Mouse (Mus musculus) cerebellum, adult 9-11 months (tissue): ENCODE data around the gene Vmn1r217.
"Not testable (repeated sequence)": the region's sequence is repeated elsewhere in the genome, so short reads cannot be mapped to it uniquely, and the experiment has no call there.

Source experiments
- DNase-seq: peaks from one replicate; pipeline ENCODE4 v3.0.0; 2022

The Vmn1r217 gene

GRCm38 (mm10) chr13:23118126-23118525, at the start of gene Vmn1r217:
Vmn1r217 (minus strand) TSS chr13:23118226.
- DNase-seq: not testable (repeated sequence)

- not testable (repeated sequence) for DNase-seq
Measured at GRCm38 (mm10) chr13:23166471-23166870, 48.4 kb upstream of the Vmn1r217 start.

- no peak for DNase-seq
Measured at GRCm38 (mm10) chr13:23159012-23159411, 41.0 kb upstream of the Vmn1r217 start, which contains the start of gene Vmn1r219. Vmn1r219 (plus strand) TSS chr13:23159312.

- no peak for DNase-seq
Measured at GRCm38 (mm10) chr13:23157848-23158247, 39.8 kb upstream of the Vmn1r217 start.

GRCm38 (mm10) chr13:23138880-23139279, 20.9 kb upstream of the Vmn1r217 start:
- DNase-seq: no peak

- DNase-seq: no peak
Measured at GRCm38 (mm10) chr13:23133501-23133900, 15.5 kb upstream of the Vmn1r217 start.

- no peak for DNase-seq
Measured at GRCm38 (mm10) chr13:23133099-23133498, 15.1 kb upstream of the Vmn1r217 start, which contains the start of gene Vmn1r218. Vmn1r218 (plus strand) TSS chr13:23133155.

- no peak for DNase-seq
Measured at GRCm38 (mm10) chr13:23120611-23121010, 2.6 kb upstream of the Vmn1r217 start.

- DNase-seq: no peak
Measured at GRCm38 (mm10) chr13:23094386-23094785, 23.6 kb downstream of the Vmn1r217 start.

GRCm38 (mm10) chr13:23069312-23069711, 48.7 kb downstream of the Vmn1r217 start:
- DNase-seq: no peak

- no peak for DNase-seq
Measured at GRCm38 (mm10) chr13:23067725-23068124, 50.3 kb downstream of the Vmn1r217 start, which contains the start of gene Vmn1r215. Vmn1r215 (plus strand) TSS chr13:23068025.

- no peak for DNase-seq
Measured at GRCm38 (mm10) chr13:23057778-23058177, 60.2 kb downstream of the Vmn1r217 start.
